Mouse (Mus musculus): ENCODE measurements around the gene Lmod3. TPM values are rescaled to one million over a fixed set of nuclear protein-coding genes. Genes with fewer than 3 reads are reported as not detected.
A peak's percentile ranks its signal among the peaks of the same experiment; 100 is the strongest.

The Lmod3 gene
- total RNA-seq, 4 experiments from 2014 or later: 0.16 TPM; not detected in 3

DNA sequence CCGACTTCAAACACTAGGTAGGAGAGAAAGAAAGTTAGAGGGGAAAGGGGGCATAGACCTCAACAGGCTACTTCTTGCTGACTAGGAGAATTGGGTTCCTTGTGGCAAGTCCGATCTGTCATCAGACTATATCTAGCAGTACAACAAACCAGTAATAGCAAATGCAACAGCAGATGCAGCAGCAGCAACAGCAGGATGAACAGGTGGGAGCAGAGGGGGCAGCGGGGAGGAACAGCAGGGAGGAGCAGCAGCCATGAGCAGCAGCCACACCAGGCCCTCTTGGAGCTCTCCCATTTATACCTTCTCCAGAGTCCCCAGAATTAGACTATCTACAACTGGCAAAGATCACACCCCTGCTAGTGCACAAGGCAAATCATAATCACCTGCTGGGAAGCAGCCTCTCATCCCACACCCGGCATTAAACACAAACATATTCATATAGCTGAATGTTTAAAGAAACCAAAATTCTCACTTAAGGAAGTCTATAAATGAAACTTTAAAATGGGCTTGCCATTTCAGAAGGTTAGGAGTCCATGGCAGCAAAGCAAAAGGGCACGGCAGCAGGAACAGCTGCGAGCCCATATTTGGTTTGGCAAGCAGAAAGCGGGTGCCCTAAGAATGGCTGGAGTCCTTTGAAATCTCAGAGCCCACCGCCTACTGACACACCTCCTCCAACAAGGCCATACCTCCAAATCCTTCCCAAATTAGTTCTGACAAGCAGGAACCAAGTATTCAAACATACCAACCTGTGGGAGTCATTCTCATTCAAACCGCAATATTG is 25.3 kb downstream of the Lmod3 start:
- DNase-seq (ENCODE audit: low spot score in 2 of 2): no peak

DNA sequence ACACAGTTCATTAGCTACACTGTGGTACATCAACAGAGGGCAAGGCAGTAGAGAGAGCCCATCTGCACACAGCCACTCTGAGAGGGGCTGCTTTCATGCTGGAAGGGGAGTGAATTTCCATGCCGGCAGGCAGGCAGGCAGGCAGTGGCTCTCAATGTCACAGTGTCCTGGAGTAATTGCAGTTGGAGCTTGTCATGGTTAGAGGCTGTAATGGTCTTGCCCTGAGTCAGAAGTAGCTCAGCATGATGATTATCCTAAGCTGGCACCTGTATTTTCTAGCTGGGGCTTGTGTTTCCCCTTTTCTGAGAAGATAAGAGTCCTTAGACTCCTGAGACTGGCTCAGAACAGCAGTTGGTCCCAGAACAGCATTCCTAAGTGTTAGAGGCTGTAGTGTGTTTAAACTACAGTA is 26.5 kb downstream of the Lmod3 start:
- no peak for DNase-seq (ENCODE audit: low spot score in 2 of 2)

DNA sequence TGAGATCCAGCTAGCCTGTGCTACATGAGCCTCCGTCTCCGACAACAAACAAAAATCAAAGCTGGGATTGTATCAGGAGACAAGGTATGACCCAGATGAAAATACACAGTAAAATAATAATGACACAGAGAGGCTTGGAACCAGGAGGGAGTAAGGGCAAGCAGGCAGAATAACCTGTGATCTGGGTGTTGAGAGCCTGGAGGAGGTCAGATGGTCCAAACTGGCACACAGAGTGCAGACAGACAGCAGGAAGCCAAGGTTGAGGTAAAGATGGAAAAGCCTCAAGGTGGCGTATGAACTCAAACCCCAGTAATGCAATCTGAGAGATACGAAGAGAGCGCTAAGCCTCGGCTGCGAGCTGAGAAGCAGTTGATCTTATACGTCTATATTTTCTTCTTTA is 28.1 kb downstream of the Lmod3 start:
- DNase-seq (ENCODE audit: low spot score in 2 of 2): no peak

DNA sequence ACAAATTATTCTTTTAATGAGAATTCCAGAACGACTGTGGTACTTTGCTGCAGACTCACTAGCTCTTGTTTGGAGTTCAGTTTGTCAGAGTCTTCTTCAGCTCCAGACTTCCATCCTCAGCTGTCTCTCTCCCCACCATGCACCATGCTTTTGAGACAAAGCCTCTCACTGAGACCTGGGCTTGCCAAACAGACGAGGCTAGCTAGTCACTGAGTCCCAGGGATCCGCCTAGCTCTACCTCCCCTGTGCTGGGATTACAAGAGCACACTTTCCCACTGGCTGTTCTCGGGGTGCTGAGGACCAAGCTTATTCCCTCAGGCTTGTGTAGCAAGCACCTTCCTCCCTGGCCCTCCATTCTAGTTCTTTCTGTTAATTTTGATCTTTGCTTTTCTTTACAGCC is 29.0 kb downstream of the Lmod3 start:
- no peak for DNase-seq (ENCODE audit: low spot score in 2 of 2)

DNA sequence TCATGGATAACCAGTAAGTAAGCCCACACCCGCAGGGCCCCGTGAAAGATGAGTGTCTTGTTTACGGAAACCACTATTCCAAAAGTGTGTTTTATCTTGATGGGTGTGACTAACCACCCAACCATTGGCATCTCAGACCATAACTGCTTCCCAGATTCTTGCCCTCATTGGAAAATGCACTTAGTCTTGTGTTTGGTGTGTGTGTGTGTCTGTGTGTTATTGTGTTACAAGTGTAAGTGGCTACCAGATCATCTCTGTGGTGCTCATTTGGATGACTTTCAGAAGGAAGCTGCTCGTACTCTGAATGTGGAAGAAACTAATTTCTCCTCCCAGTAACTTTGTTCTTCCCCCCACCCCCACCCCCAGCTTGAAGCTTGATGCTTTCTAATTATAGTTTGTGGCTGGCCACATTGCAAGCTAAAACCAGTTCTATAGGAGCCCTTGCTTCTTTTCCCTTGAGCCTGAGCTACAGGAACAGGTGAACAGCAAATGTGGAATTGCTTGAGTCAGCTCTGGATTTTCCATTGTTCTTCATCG is 29.6 kb downstream of the Lmod3 start:
- DNase-seq (ENCODE audit: low spot score in 2 of 2): no peak

DNA sequence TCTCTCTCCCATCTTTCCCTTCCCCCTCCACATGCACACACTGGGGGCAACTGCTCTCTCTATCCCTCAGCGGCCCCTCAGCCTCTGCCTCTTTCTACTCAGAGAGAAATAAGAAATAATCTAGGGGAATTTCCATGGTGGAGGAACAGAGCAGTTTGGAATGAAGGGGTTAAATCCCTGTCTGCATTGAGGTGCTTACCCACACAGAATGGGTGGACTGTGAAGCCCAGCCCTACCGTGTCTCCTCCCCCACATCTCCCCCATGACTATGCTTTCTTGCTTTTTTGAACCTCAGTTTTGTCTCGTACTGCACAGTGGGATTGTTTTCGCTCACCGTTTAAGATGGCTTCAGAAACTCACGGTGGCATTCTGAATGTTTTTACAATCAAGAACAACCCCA is 30.2 kb downstream of the Lmod3 start:
- DNase-seq (ENCODE audit: low spot score in 2 of 2): no peak

DNA sequence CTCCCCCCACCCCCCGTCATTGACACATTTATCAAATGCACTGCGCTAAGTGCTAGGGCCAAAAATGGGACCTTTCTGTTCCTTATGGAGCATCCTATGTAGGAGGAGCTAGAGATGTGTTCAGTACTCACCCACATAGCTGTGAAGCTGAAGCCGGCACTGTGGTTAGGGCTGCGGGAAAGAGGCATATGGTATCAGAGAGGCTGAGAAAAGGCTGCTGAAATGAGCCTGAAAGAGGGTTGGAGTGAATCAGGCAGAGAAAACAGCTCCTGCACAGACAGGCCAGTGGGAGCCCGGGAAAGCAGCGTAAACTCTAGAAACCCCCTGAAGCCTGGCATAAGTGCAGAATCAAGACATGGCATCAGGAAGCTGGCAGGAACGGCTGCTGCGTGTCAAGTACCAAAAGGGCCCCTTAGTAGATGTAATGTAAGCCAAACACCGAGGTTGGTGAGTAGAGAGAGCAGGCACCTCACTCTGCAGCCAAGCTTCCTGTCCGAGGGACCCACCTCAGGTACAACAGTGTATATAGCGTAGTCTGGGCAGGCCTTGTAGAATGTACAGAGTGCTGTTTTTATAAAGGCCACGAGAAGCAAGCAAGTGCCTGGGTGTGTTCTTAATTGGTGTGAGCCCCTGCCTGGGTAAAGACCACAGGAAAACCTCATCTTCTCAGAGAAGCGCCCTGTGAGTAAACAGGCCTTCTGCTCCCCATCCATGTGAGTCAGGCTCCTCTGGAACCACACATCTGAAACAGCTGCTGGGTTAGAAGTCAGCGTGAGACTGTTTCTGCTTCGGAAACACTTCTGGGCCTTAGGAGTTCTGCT is 31.1 kb downstream of the Lmod3 start:
- peak; percentile 64 to 68 for DNase-seq (ENCODE audit: low spot score in 2 of 2)

DNA sequence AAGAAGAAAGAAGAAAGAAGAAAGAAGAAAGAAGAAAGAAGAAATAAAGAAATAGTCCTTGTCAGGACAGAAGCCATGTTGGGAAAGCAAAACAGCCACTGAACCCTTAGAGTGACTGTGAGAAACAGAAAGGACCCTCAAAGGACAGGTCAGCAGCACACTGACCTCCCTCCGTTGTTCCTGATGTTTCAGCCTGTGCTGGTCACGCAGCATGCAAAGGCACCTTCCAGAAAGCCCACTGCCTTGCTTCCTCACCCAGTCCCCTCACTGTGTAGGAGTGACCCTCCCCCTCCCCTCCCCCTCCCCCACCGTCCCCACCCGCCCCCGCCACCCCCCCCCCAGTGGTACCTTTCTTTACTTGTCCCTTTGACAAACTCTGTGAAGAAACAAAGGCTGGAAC is 31.9 kb downstream of the Lmod3 start:
- DNase-seq (ENCODE audit: low spot score in 2 of 2): no peak

DNA sequence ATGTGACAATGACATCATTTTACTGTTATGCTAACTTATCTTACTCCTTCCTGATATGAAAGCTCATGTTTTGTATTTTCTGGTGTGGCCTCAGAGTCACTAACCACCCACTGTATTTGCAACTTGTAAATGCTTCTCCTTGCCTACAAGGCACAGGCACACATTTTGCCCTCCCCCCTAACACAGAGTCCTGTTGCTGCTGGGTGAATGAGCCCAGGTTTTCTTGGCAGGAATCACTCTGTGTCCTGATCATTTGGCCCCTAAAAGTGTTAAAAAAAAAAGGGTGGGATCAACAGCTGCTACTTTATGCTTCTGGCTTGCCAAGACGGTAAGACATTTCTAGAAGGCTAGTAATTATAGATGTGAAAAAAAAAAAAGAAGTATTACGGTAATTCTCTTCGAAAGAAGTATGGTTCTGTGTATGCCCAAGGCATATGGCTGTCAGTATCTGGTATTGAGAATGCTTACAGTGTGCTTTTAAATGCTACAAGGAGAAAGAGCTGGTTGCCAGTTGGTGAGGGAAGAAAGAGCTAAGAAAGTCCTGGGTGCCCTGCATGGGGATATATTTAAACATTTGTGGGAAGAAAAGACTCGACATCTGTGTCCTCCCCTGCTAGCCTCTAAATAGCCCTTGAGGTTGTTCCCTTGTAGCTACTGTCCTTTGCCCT is 36.3 kb downstream of the Lmod3 start:
- no peak for DNase-seq (ENCODE audit: low spot score in 2 of 2)

DNA sequence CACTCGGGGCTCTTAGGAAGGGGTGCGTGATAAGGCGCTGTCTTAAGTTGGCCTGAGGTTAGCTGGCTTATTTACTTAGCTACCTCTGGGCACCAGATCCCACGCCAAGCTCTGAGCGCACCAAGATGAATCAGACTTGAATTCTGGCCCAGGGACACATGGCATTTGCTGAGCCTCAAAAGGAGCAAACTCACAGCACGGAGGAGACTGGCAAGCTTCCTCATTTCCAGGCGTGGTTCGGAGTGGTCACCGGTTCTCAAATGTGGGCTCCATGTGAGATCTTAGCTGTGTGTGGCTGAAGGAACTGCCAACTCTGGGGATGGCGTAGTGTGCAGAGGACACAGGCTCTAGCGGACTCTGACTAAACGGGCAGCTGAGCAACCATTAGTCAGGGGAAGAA is 40.6 kb downstream of the Lmod3 start:
- peak; percentile 32 to 38 for DNase-seq (ENCODE audit: low spot score in 2 of 2)

DNA sequence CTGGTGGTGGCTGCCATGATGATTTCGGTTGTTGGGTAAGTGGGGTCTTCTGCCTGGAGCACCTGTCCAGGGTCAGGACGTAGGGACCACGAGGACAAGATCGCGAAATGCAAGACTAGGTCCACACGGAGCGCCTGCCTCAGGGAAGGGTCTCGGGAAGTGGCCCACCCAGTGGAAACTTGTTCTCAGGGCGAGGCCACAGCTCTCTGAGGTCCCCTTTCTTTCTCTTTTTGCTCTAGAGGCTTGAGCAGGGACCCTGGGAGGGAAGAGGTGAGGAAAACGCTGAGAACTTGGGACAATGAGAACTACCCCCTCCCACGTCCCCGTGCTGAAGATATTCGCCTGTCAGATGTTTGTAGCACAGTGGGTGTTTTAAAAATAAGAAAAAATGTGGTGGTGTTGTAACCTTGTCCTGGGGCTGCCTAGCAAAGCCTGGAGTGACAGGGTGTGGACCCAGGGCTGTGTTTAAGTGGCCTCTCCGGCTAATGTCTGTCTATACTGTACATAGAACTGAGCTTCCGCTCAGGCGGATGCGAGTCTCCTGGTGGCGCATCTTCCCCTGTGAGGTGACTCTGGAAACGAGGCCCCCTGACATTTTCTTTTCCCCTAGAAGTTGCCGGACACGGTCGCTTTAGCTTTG is 41.5 kb downstream of the Lmod3 start:
- no peak for DNase-seq (ENCODE audit: low spot score in 2 of 2)

DNA sequence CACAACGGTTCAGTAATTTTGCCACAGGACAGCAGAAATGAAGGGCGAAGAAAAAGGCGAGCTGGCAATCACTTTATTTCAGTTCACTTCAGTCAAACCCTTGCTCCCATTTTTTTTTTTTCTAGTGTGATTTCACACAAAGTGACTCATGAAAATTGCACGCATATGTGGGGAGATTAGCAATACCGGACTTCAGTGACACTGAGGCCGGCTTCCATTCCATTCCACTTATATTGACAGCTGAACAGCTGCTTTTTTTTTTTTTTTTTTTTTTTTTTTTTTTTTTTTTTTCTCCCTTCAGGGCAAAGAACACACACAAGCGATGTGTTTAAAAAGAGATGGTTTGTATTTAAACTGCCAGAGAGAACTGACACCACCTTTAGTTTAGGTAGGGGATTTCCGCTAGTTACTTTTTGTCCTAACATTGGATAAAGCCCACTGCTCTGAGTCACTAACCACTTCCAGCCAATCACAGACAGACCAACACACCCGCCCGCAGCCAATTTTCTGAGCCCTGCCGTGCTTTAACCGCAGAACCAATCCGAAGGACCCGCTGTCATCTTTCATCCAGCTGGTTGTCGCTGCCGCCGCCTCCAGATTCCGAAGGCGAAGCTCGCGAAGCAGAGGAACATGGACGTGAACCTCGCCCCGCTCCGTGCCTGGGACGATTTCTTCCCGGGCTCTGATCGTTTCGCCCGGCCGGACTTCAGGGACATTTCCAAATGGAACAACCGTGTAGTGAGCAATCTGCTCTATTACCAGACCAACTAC is 42.2 kb downstream of the Lmod3 start, which contains the start of gene Arl6ip5:
Arl6ip5 (plus strand) TSS at position 499 of the 771 bp plus-strand sequence.
- peak; percentile 83 to 87 for DNase-seq (ENCODE audit: low spot score in 2 of 2)

DNA sequence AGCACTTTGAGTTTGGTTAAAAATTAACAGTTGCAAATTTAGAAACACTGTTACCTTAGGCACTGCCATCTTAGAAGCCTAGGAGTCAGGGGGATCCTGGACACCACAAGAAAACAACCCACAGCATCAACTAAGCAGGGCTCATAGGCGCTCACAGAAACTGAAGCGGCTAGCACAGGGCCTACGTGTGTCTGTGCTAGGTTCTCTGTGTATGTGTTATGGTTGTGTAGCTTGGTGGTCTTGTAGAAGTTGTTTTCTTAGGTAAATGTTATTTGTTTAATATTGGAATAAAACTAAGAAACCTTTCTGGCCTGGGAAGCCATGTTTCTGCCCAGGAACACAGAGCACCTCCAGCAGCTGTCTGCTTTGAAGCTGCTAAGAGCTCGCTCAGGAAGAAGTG is 42.8 kb downstream of the Lmod3 start:
- no peak for DNase-seq (ENCODE audit: low spot score in 2 of 2)

DNA sequence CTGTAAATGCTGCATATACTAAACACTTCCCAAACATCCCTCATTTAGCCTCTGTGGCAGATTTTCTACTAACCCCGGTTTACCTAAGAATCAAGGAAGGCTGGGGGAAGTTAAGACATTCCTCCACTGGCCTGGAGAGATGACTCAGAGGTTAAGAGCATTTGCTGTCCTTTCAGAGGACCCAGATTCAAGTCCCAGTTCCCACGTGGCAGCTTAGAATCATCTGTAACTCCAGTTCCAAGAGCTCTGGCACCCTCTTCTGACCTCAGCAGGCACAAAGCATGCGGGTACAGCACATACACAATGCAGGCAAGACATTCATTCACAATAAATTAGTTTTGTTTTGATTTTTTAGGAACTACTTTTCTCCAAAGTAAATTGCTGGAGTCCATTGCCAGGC is 43.4 kb downstream of the Lmod3 start:
- no peak for DNase-seq (ENCODE audit: low spot score in 2 of 2)

DNA sequence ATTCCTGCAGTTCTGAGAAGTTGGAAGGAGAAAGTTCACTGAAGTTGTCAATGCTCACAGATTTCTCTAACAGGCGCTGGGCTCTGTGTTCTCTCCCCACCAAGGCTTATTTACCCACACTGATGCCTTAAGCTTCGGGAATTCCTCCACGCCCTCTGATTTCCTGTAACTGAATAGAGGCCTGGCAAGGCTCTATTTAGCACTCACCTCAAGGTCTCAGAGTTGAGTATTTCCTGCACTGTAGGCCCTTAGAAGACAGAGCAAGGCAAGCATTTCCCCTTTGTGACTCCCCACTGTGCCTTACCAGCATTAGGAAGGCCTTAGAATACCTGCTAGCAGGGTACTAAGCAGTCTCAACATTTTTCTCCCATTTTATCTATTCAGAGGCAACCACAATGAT is 44.2 kb downstream of the Lmod3 start:
- no peak for DNase-seq (ENCODE audit: low spot score in 2 of 2)

DNA sequence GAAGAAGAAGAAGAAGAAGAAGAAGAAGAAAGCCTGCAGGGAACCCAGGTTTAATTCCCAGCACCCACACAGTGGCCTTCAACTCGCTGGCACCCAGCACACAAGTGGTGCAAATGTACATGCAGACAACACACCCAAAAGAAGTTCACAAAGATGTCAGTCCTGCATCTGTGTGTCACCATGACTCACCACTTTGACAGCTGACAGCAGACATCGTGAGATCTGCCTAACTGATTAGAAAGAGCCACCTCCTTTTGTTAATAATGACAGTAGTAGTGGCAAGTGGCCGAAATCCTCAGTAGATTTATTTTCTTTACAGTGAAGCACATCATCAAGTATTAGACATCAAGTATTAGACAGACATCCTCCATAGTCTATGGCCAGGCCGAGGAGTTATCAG is 45.5 kb downstream of the Lmod3 start:
- DNase-seq (ENCODE audit: low spot score in 2 of 2): no peak

DNA sequence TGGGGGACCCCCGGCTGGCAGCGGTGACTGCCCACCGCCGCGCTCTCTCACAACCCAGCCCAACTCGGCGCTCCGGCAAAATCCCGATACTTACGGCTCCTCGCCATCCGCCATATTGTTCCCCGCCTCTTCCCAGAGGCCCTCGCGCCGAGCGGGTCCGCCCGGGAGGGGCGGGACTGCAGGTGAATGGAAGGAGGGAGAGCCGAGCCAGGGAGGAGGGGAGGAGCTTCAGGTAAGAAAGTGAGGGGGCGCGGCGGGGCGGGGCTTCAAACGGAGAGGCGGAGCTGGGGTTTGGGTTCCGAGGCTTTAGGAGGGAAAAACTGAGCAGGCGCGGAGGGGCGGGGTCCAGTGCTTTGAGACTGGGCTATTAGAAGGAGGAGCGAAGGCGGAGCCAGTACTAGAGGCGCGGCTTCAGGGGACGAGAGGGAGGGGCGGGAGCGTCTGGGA is 47.1 kb downstream of the Lmod3 start, which contains the start of gene Uba3:
Uba3 (minus strand) TSS at position 209 of the 447 bp plus-strand sequence.
- peak; percentile 97 to 98 for DNase-seq (ENCODE audit: low spot score in 2 of 2)

DNA sequence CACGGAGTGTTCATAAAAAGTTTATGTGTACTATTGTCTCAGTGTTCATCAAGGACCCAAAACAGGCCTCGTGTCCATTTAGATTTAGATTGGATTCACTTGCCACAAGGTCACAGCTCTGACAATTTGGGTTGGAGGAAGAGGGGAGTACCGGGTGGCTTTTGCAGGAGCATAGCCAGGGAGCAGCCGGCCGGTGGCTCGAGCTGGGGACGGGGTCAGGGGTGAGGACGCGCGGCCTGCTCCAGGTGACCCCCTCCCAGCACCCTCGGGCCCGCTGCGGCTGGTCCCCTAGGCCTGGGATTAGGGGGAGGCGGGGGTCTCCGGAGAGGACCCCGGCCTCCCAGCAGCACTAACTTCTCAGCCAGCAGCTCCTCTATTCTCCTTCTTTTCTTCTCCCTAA is 47.6 kb downstream of the Lmod3 start:
- DNase-seq (ENCODE audit: low spot score in 2 of 2): no peak

DNA sequence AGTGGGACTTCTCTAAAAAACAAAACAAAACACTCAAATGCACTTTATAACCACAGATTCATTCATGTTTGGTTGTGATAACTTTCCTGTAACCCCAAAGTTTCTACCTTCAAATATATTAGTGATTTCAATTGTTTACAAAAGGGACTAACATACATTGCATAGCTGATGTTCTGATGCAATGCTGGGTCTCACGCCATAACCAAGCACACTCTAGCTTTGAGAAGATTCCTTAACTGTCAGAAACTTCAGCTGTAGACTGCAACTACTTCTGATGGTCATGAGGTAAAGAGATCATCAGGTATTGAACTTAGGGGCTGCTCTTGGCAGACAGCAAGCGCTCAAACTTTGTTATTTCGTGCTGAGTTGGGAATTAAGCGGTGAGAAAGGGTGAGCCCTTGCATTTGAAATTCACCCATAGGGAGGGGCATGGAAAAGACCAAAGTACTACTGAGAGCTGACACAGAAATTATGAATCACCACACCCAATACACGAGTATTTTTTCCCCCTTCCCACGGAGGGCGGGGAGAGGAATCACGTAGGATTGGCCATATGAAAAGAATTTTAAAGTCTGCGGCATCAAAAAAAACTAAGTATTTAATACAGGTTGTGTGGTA is 48.2 kb downstream of the Lmod3 start:
- DNase-seq (ENCODE audit: low spot score in 2 of 2): no peak

DNA sequence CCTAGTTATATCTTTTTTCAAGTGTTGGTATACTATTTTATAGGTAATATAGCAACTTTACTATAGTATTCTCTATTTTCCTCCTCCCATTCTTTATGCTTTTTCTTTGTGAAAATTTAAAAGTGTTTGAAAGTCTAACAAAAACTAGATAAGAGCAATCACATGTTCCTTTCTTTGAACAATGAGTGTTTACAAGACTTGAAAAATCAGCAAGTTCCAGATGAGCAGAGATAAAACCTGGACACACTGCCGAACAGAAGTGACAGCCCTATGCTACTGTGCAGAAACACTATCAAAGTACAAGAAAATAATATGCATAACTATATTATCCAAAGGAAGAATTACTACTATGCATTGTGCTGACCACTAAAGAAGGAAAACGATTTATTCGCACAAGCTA is 50.1 kb downstream of the Lmod3 start:
- DNase-seq (ENCODE audit: low spot score in 2 of 2): no peak

Data from layer of hippocampus, adult 8-10 months (tissue).